Mouse (Mus musculus): ENCODE results near the gene Dhx34. TPM values are rescaled to one million over a fixed set of nuclear protein-coding genes. Genes with fewer than 3 reads are reported as not detected.

Gene Dhx34
- polyA plus RNA-seq, 1 experiment = 14.4 TPM

DNA sequence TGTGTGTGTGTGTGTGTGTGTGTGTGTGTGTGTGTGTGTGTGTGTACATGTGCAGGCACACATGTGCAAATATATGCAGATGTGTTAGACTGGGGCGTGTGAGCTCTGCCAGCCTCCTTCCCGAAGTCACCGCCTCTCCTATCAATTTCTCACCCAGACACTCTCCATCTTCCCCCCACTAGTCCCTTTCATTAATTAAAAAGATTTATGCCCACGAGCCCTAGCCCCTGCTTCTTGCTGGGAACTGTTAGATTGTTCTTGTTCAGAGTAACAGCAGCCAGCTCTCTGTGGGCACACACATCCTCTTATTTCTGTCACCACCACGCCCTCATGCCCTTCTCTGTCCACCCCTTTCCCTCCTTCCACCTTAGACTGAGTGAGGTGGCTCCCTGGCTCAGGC is 48.7 kb downstream of the Dhx34 start:
- H3ac ChIP-seq (ENCODE audit: control insufficient read depth, insufficient read length, low read depth) = no peak overlapping the region
- peaks cover 29% of the 10 kb centered on the region for H3K27me3 ChIP-seq (ENCODE audit: control insufficient read depth, insufficient read depth, insufficient read length)
- no peaks in the 10 kb centered on the region for H3K79me3 ChIP-seq (ENCODE audit: low read depth)
- H3K4me3 ChIP-seq (ENCODE audit: insufficient read depth, poor library complexity, severe bottlenecking) = no peak overlapping the region
- no peaks in the 10 kb centered on the region for H3K36me3 ChIP-seq (ENCODE audit: control insufficient read depth, insufficient read depth)
- TF ChIP-seq USF1 (IDR thresholded peaks at IDR 0.05; ENCODE audit: low read depth) (no peak), CEBPB (IDR thresholded peaks at IDR 0.05; ENCODE audit: low read depth) (no peak), MYOG (IDR thresholded peaks at IDR 0.05; ENCODE audit: control insufficient read depth, extremely low read depth, insufficient read length) (no peak), CTCF (IDR thresholded peaks at IDR 0.05; ENCODE audit: control insufficient read depth, insufficient read depth, insufficient read length) (no peak), MYOD1 (IDR thresholded peaks at IDR 0.05; ENCODE audit: control insufficient read depth, insufficient read length, low read depth) (no peak), FOSL1 (IDR thresholded peaks at IDR 0.05; ENCODE audit: insufficient read depth, low read length, poor library complexity, severe bottlenecking) (no peak)
- no peaks in the 10 kb centered on the region for H3K79me2 ChIP-seq (ENCODE audit: control insufficient read depth, insufficient read depth)

GRCm38 (mm10) chr7:16172586-16173140 is 49.2 kb downstream of the Dhx34 start:
- TF ChIP-seq FOSL1 (IDR thresholded peaks at IDR 0.05; ENCODE audit: insufficient read depth, low read length, poor library complexity, severe bottlenecking) (no peak), MYOD1 (IDR thresholded peaks at IDR 0.05; ENCODE audit: control insufficient read depth, insufficient read length, low read depth) (no peak), USF1 (IDR thresholded peaks at IDR 0.05; ENCODE audit: low read depth) (no peak), CEBPB (IDR thresholded peaks at IDR 0.05; ENCODE audit: low read depth) (no peak), MAX (IDR thresholded peaks at IDR 0.05) (no peak), CTCF (IDR thresholded peaks at IDR 0.05; ENCODE audit: control insufficient read depth, insufficient read depth, insufficient read length) (no peak), MYOG (IDR thresholded peaks at IDR 0.05; ENCODE audit: control insufficient read depth, extremely low read depth, insufficient read length) (no peak)
- Histone ChIP-seq H3K79me2 (ENCODE audit: control insufficient read depth, insufficient read depth) (no peaks in the 10 kb centered on the region), H3ac (ENCODE audit: control insufficient read depth, insufficient read length, low read depth) (no peak overlapping the region), H3K79me3 (ENCODE audit: low read depth) (no peaks in the 10 kb centered on the region), H3K27me3 (ENCODE audit: control insufficient read depth, insufficient read depth, insufficient read length) (peaks cover 29% of the 10 kb centered on the region), H3K36me3 (ENCODE audit: control insufficient read depth, insufficient read depth) (no peaks in the 10 kb centered on the region), H3K4me3 (ENCODE audit: insufficient read depth, poor library complexity, severe bottlenecking) (no peak overlapping the region)

DNA sequence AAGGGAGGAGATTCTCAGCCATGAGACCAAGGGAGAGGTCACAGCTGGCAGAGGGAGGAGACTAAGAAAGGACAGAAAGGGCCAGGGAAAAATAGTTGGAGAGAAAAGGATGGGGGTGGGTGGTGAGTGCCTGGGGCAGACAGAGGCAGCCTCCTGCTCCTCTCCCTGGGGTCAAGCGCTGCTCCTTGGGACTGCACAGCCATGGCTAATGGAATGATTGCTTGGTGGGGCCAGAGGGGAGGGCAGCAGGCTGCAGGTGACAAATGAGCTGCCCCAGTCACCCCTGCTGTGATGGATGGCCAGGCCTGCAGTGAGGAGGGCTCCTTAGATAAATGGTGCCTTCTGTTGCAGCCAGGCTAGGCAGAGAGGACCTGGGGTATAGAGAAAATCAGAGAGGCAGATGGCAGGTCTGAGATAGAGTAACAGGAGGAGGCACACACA is 49.7 kb downstream of the Dhx34 start:
- Histone ChIP-seq H3K79me2 (ENCODE audit: control insufficient read depth, insufficient read depth) (no peaks in the 10 kb centered on the region), H3ac (ENCODE audit: control insufficient read depth, insufficient read length, low read depth) (no peak overlapping the region), H3K4me3 (ENCODE audit: insufficient read depth, poor library complexity, severe bottlenecking) (no peak overlapping the region), H3K27me3 (ENCODE audit: control insufficient read depth, insufficient read depth, insufficient read length) (peaks cover 29% of the 10 kb centered on the region), H3K36me3 (ENCODE audit: control insufficient read depth, insufficient read depth) (no peaks in the 10 kb centered on the region), H3K79me3 (ENCODE audit: low read depth) (no peaks in the 10 kb centered on the region)
- TF ChIP-seq USF1 (IDR thresholded peaks at IDR 0.05; ENCODE audit: low read depth) (no peak), MYOD1 (IDR thresholded peaks at IDR 0.05; ENCODE audit: control insufficient read depth, insufficient read length, low read depth) (no peak), CTCF (IDR thresholded peaks at IDR 0.05; ENCODE audit: control insufficient read depth, insufficient read depth, insufficient read length) (no peak), MAX (IDR thresholded peaks at IDR 0.05) (no peak), FOSL1 (IDR thresholded peaks at IDR 0.05; ENCODE audit: insufficient read depth, low read length, poor library complexity, severe bottlenecking) (no peak), MYOG (IDR thresholded peaks at IDR 0.05; ENCODE audit: control insufficient read depth, extremely low read depth, insufficient read length) (no peak), CEBPB (IDR thresholded peaks at IDR 0.05; ENCODE audit: low read depth) (no peak)

GRCm38 (mm10) chr7:16162036-16162435 is 59.8 kb downstream of the Dhx34 start:
- Histone ChIP-seq H3K36me3 (ENCODE audit: control insufficient read depth, insufficient read depth) (no peaks in the 10 kb centered on the region), H3K27me3 (ENCODE audit: control insufficient read depth, insufficient read depth, insufficient read length) (no peaks in the 10 kb centered on the region), H3K79me2 (ENCODE audit: control insufficient read depth, insufficient read depth) (no peaks in the 10 kb centered on the region), H3ac (ENCODE audit: control insufficient read depth, insufficient read length, low read depth) (no peak overlapping the region), H3K79me3 (ENCODE audit: low read depth) (no peaks in the 10 kb centered on the region), H3K4me3 (ENCODE audit: insufficient read depth, poor library complexity, severe bottlenecking) (no peak overlapping the region)
- no peak for TF ChIP-seq MAX (IDR thresholded peaks at IDR 0.05)
- TF ChIP-seq CEBPB (IDR thresholded peaks at IDR 0.05; ENCODE audit: low read depth) = no peak
- no peak for TF ChIP-seq FOSL1 (IDR thresholded peaks at IDR 0.05; ENCODE audit: insufficient read depth, low read length, poor library complexity, severe bottlenecking)
- TF ChIP-seq CTCF (IDR thresholded peaks at IDR 0.05; ENCODE audit: control insufficient read depth, insufficient read depth, insufficient read length) = no peak
- TF ChIP-seq MYOD1 (IDR thresholded peaks at IDR 0.05; ENCODE audit: control insufficient read depth, insufficient read length, low read depth) = no peak

DNA sequence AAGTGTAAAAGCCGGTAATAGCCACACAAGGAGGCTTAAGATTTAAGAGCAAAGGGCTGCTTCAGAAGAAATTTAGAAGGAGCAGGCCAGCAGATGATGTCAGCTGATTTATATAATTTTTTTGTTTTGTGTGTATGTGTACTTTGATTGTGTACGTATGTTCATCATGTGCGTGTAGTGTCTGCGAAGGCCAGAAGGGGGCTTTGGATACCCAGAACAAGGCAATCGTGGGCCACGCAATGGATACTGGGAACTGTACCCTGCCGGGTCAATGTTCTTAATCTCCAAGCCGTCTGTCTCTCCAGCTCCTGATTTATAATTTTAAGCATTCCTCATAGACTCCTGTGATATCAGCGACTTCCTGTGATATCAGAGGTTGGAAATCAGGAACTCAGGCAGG is 60.5 kb downstream of the Dhx34 start:
- H3ac ChIP-seq (ENCODE audit: control insufficient read depth, insufficient read length, low read depth) = no peak overlapping the region

More for the DNA sequence above, 60.5 kb downstream of the Dhx34 start:
- Histone ChIP-seq H3K4me3 (ENCODE audit: insufficient read depth, poor library complexity, severe bottlenecking) (no peak overlapping the region), H3K79me2 (ENCODE audit: control insufficient read depth, insufficient read depth) (no peaks in the 10 kb centered on the region), H3K36me3 (ENCODE audit: control insufficient read depth, insufficient read depth) (no peaks in the 10 kb centered on the region), H3K79me3 (ENCODE audit: low read depth) (no peaks in the 10 kb centered on the region), H3K27me3 (ENCODE audit: control insufficient read depth, insufficient read depth, insufficient read length) (no peaks in the 10 kb centered on the region)
- TF ChIP-seq MAX (IDR thresholded peaks at IDR 0.05) = no peak
- TF ChIP-seq CEBPB (IDR thresholded peaks at IDR 0.05; ENCODE audit: low read depth) = no peak
- TF ChIP-seq MYOD1 (IDR thresholded peaks at IDR 0.05; ENCODE audit: control insufficient read depth, insufficient read length, low read depth) = no peak
- TF ChIP-seq CTCF (IDR thresholded peaks at IDR 0.05; ENCODE audit: control insufficient read depth, insufficient read depth, insufficient read length) = no peak
- no peak for TF ChIP-seq FOSL1 (IDR thresholded peaks at IDR 0.05; ENCODE audit: insufficient read depth, low read length, poor library complexity, severe bottlenecking)
- TF ChIP-seq MYOG (IDR thresholded peaks at IDR 0.05; ENCODE audit: control insufficient read depth, extremely low read depth, insufficient read length) = no peak
- TF ChIP-seq USF1 (IDR thresholded peaks at IDR 0.05; ENCODE audit: low read depth) = no peak
